Mouse (Mus musculus): ENCODE measurements around the gene Rasl11a. TPM values are rescaled to one million over a fixed set of nuclear protein-coding genes. Genes with fewer than 3 reads are reported as not detected.

The Rasl11a gene
- 23.0 and 26.9 TPM in 2 replicates for polyA plus RNA-seq (2012; rRNA removed)

GRCm38 (mm10) chr5:146844945-146845365, at the start of gene Rasl11a:
TSS of gene Rasl11a (plus strand) at chr5:146845071.

GRCm38 (mm10) chr5:146832769-146833448, 12.0 kb upstream of the Rasl11a start, which contains the start of gene Rpl21:
TSS of gene Rpl21 (plus strand) at chr5:146832890.

Other genes with a start within 250 kb of the Rasl11a start
- gene Usp12, start 50.1 kb upstream of the Rasl11a start, polyA plus RNA-seq (2012; rRNA removed): 7.8 and 7.9 TPM in 2 replicates
- gene Rpl21, start 12.2 kb upstream of the Rasl11a start, polyA plus RNA-seq (2012; rRNA removed): 26.6 and 53.7 TPM in 2 replicates
- 123 and 144 TPM in 2 replicates for gene Gtf3a, start 103.6 kb downstream of the Rasl11a start, polyA plus RNA-seq (2012; rRNA removed)
- gene Mtif3, start 118.7 kb downstream of the Rasl11a start, polyA plus RNA-seq (2012; rRNA removed): 10.7 and 12.8 TPM in 2 replicates
- 61.6 and 71.3 TPM in 2 replicates for gene Lnx2, start 231.5 kb downstream of the Rasl11a start, polyA plus RNA-seq (2012; rRNA removed)
- gene Polr1d, start 232.0 kb downstream of the Rasl11a start, polyA plus RNA-seq (2012; rRNA removed): 51.1 and 53.7 TPM in 2 replicates

All from ovary, adult 2 months (tissue).